Mouse (Mus musculus): ENCODE measurements at regions not wholly inside any gene's neighbourhood (a gene's known extent, or its start where the extent isn't known, plus 50 kb on each side); places are given as distances from the start of the nearest gene placed in this dataset.

GRCm38 (mm10) chr13:119143351-119143750, 285.1 kb upstream of the Paip1 start:
- no peak for DNase-seq

DNA sequence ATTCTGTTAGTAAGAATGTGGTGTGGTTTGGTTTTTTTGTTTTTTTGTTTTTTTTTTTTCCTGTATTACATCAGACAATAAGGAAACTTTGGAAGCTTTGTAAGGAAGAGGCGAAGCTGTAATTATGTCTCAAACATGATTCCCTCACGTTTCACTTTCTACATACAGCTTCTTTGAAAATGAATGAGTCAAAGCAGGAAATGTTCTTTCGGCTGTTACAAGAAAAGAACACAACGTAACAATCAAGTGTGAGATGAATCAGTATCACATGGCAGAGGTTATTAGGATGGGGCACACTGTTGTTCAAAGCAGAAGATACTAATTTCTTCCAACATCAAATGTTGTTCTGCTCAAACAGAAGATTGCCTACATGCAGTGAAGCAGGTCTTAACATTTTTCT, 282.7 kb upstream of the Paip1 start:
- no peak for DNase-seq

DNA sequence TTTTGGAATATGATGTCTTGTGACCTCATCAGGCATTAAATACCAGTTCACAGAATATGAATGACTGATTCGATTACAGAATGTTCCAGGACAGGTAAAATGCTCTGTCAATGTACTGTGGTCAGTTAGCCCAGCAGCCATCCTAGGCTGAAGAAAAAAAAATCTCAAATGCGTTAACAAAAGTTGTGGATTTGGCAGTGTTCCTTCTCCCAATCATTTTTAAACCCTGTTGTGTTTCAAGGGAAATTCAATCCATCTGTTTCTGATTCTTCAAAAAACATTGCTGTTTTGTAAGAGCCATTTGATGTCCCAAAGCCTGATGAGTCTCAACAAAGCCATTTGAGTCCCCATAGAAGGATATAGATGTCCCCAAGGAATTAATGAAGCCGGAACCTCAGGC, 280.7 kb upstream of the Paip1 start:
- DNase-seq = no peak

- no peak for DNase-seq
Observed at GRCm38 (mm10) chr13:119149141-119149540, 279.3 kb upstream of the Paip1 start.

DNA sequence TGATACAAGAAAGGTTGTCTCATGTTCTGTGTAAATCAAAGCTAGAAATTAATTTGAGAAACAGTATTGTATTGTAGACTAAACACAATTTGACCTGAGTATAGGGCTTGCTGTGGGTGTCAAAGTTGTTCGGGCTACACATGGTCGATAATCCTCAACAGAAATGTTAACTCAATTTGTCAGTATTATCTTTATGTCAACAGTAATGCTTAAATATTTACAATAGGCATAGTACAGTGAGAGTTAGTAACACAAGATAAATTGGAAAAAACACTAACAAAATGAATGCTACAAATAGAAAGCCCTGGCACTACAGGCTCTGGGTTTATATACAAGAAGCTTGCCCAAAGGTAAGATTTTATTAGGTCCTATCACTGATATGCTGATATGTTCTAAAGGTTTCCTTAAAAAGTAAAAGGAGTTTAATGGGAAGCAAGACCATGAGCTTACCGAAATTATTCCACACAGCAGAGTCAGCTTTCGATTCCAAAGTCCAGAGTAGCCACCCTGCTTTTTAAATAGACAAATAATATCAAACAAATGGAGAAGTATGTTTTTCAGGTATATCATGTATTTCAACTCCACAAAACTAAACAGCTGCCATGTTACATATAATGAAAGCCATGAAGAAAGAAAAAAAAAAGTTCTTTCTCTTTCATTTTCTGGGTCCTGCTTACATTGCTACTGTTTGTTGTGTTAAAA, 277.4 kb upstream of the Paip1 start:
- no peak for DNase-seq

GRCm38 (mm10) chr13:119177753-119178152, 250.6 kb upstream of the Paip1 start:
- DNase-seq = no peak

DNA sequence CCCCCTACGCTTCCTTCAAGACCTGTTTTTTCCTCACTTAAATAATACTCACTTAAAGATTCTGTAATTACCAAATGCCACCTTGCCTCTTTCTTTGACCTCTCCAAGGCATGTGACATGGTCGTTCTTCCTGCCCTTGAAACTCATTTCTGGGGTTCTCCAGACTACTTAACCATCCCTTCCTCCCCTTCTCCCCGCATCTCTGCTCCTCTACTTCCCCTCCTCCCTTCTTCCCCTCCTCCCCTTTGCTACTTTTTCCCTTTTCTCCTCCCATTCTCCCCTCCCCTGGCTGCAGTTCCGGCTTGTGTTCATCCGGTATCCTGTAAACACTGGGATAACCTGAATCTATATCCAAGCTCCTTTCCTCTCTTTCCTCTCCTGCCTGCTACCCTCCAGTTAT, 250.2 kb upstream of the Paip1 start:
- no peak for DNase-seq

GRCm38 (mm10) chr13:119179157-119179920, 249.1 kb upstream of the Paip1 start:
- no peak for DNase-seq

DNA sequence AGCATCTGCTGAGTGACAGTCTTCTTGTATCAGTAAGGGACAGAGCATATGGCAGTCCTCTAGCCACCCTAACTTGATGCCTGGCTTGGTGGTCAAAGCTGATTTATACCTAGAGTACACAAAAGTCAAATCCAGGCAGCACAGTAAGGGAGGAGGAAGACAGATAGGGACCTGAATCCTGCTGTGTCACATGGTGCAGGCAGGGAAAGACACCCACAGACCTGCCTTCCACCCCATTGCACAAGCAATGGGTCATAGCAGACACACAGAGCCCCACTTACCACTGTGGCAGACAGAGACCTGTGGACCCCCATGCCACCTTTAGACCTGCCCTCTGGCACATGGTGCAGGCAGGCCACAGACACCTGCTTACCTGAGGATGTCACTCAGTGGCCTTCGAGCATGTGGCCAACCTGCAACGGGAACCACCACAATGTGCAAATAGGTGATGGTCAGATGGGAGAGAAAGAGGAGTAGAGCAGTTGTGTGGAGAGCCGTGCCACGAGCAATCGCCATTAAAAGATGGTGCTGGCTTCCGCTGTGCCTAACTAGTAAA, 244.0 kb upstream of the Paip1 start:
- no peak for DNase-seq

- no peak for DNase-seq
Observed at GRCm38 (mm10) chr13:119185567-119186143, 242.7 kb upstream of the Paip1 start.

DNA sequence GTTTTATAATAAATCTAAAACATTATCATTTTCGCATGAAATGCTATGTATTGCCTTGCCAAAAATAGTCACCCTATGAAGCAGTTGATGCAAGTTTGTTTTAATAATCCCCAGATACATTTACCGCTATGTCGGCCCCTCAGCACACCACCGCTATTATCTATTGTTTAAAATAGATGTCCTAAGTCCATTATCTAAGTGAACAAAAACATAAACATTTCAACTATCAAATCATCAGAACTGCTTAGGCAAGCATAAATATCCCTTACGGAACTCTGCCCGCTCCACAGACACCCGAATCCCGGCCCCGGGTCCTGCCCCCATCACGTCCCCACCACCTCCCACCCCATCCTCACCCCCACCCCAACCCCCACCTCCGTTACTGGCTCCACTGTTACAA, 196.8 kb upstream of the Paip1 start:
- no peak for DNase-seq

DNA sequence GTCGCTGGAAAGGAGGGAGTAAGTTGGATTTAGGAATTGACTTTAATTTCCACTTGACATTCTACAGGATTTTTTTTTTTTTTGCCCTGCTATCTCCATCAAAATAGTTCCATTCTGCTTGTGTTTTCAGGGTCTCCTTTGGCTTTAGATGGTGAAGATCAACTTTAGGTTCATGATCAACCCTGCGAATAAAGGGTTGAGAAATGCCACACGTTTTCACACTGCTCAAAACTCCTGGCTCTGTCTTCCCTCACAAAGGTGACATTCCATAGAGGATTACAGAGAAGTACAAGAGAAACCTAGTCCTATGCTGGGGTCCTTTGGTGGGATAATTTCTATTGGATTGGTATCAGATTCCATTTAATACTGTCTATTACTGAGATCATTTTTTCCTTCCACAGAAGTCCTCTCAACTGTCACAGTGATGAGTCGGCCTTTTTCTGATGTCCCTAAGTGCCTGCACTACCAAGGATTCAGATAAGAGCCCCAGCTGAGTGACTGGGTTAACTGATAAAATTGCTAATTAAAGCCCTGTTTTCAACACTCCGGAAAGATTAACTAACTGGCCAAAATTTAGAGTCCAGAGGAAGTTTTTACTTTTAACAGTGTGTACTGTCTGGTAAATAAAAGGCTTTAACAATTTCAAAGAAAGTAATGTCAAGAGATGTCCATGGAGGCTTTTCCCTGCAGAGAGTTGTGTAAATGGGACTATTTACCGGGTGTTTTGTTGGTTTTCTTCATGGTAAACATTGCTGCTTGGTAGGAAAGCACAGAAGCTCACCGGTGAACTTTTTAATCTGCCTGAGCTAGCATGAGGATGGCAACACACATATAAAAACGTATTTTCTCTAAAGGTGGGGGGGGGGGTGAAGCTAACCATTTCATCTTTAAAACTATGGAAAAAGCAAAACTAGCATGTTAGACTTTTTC, 196.0 kb upstream of the Paip1 start:
- no peak for DNase-seq

DNA sequence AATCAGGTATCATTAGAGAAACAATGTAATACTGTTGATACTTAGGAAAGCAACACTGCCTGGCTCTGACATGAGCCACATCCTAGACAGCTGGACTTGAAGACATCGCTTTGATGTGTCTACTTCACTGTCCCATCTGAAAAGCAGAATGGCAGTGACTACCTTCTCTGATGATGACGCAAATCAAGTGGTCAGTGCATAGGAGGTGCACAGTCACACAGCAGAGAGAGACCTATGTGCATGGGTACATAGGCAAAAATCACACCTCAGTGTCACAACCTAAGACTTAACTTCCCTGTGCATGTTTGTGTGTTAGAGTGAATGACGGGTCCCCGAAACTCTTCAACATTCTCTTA, 195.4 kb upstream of the Paip1 start:
- no peak for DNase-seq

GRCm38 (mm10) chr13:119233869-119234268, 194.5 kb upstream of the Paip1 start:
- no peak for DNase-seq

DNA sequence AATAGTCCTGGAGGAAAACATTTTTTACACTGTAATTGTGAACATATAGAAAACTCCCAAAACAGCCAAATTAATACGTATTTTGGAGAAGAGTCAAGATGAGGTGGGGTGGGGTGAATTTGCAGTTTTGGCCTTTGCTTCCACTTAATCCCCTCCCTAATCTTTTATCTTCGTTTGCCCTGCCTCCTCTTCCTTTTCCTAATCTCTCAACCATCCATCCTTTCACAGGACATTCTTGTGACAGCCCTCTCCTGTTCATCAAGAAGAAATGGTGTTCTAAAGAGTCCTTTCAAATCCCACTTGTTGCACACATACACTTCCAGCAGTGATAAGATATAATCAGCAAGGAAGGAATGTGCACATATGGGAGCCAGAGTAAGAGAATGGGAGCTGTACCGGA, 186.0 kb upstream of the Paip1 start:
- no peak for DNase-seq

- no peak for DNase-seq
Observed at GRCm38 (mm10) chr13:119247101-119247500, 181.3 kb upstream of the Paip1 start.

DNA sequence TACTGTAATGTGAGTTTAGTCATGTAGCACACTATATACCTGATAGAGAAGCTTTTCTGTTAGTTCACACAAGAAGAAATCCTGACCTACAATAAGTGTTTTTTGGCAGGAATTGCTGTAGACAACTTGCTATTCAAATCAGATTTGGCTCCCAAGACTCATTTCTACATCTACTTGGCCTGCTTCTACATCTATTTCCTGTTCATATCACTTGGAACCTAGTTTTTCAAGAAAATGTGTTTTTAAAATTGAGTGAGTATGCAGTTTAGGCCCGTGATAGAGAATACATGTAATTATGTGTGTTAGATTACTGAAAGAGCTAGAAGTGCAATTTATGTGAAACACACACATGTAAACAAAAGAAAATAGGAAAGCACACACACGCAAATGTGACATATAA, 176.4 kb upstream of the Paip1 start:
- DNase-seq = no peak

- no peak for DNase-seq
Observed at GRCm38 (mm10) chr13:119256350-119256749, 172.1 kb upstream of the Paip1 start.

GRCm38 (mm10) chr13:119258515-119258914, 169.9 kb upstream of the Paip1 start:
- no peak for DNase-seq

- DNase-seq = no peak
Observed at GRCm38 (mm10) chr13:119263561-119263960, 164.8 kb upstream of the Paip1 start.

DNA sequence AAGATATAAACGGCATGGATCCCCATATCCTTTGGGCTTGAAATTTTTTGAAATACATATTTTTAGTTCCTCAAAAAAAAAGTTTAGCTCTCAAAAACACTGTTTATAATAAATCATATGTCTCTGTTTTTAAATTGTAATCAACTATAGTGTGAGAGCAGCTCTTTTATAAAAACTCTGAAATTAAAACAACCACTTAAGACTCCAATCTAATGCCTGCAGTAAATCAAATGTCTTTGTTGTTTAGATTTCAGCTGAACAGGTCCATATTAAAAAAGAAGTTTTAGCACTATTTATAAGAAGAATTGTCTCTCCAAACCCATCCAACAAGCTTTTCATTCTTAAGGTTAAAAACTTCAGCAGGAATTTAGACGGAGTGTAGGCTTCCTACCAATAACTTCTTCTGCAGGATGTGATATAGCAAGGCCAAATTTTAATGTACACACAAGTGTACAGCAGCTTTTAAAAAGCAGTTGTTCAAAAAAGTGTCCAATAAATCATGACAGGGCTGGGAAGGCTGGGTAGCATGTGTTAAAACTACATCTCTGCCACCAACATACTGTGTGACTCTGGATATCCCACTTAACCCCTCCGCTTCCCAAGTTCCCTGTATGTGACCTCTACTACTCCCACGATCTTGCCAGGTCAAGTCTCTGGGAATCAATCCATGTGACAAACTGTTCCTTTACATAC, 160.6 kb upstream of the Paip1 start:
- no peak for DNase-seq

DNA sequence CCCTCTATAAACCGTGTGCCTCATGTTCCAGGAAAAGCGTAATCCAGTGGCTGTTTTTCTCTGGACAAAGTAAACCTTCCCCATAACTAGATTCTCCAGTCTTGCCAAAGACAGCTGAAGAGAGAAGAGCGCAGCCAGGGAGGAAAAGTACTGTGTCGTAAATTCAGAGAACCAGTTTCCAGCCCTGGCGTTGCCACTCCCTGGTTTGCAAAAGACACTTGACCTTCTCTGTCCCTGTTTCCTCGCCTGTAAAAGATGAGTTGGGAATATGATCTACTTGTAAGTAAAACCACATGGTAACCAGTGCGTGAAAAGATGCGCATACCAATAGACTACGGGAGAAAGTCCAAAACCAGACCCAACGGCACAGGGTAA, 160.1 kb upstream of the Paip1 start:
- DNase-seq = no peak
